In genomic region chr10:119693400-119693799, GRCm38 (mm10) we compare ENCODE assay signal across 15 mouse cellular contexts.
DNase-seq lines count a peak whose midpoint lies in the region; ATAC-seq lines count a peak whose summit lies in the region.
"Had no signal": no experiment of that assay in that cellular context is flagged by ENCODE, and none has a peak within 500 bp of the region (broad histone marks: within the 10 kb centered on the region; RNA-seq: fewer than 3 reads in every experiment).

No protein-coding gene starts in this region.

- peak overlapping the region; percentile 26 for H3K9ac ChIP-seq in neural tube, embryonic 11.5 days (ENCODE audit: low read length)
- H3K9ac ChIP-seq in hindbrain, embryonic 15.5 days, result no peak overlapping the region
- H3K9ac ChIP-seq in midbrain, embryonic 16.5 days (ENCODE audit: low read depth, low read length), result 0 out of 2 replicates have a peak overlapping the region, but pooled peaks have one; percentile 23
- H3K9ac ChIP-seq: embryonic facial prominence, embryonic 13.5 days; heart, embryonic 15.5 days; lung, embryonic 15.5 days had no signal

- H3K4me3 ChIP-seq in neural tube, embryonic 11.5 days (ENCODE audit: low read depth, low read length), result peak overlapping the region; percentile 34
- H3K4me3 ChIP-seq in hindbrain, embryonic 15.5 days, result peak overlapping the region; percentile 44
- peak overlapping the region; percentile 54 for H3K4me3 ChIP-seq in midbrain, embryonic 16.5 days (ENCODE audit: low read depth, low read length)
- H3K4me3 ChIP-seq: embryonic facial prominence, embryonic 13.5 days; lung, embryonic 15.5 days had no signal

- peaks cover 15% of the 10 kb centered on the region for H3K4me1 ChIP-seq in neural tube, embryonic 11.5 days (ENCODE audit: control insufficient read depth, insufficient read depth, low read length)
- peaks cover 38% of the 10 kb centered on the region for H3K4me1 ChIP-seq in hindbrain, embryonic 15.5 days (replicated peaks)
- peaks cover 28% of the 10 kb centered on the region for H3K4me1 ChIP-seq in midbrain, embryonic 16.5 days (ENCODE audit: control insufficient read depth, insufficient read depth, low read length)

- 31% methylated on average over 5 of the region's 5 CpGs for WGBS in neural tube, embryonic 11.5 days
- 31% methylated on average over 5 of the region's 5 CpGs for WGBS in hindbrain, embryonic 15.5 days
- WGBS in midbrain, embryonic 16.5 days, result 33% methylated on average over 5 of the region's 5 CpGs

- H3K27ac ChIP-seq in neural tube, embryonic 11.5 days (ENCODE audit: low read depth, low read length), result no peak overlapping the region
- H3K27ac ChIP-seq in hindbrain, embryonic 15.5 days (replicated peaks), result no peak overlapping the region
- H3K27ac ChIP-seq in midbrain, embryonic 16.5 days (ENCODE audit: low read length), result no peak overlapping the region
- H3K27ac ChIP-seq: embryonic facial prominence, embryonic 13.5 days; heart, embryonic 15.5 days; lung, embryonic 15.5 days had no signal

- no peaks in the 10 kb centered on the region for H3K36me3 ChIP-seq in neural tube, embryonic 11.5 days (ENCODE audit: control insufficient read depth, insufficient read depth, low read length)
- H3K36me3 ChIP-seq in hindbrain, embryonic 15.5 days, result no peaks in the 10 kb centered on the region
- H3K36me3 ChIP-seq in midbrain, embryonic 16.5 days (ENCODE audit: control insufficient read depth, insufficient read depth, low read length), result no peaks in the 10 kb centered on the region
- H3K36me3 ChIP-seq: embryonic facial prominence, embryonic 13.5 days; heart, embryonic 15.5 days; lung, embryonic 15.5 days had no signal

- peak overlapping the region; percentile 55 for H3K4me2 ChIP-seq in neural tube, embryonic 11.5 days (ENCODE audit: low read depth)
- peak overlapping the region; percentile 87 for H3K4me2 ChIP-seq in hindbrain, embryonic 15.5 days
- H3K4me2 ChIP-seq in midbrain, embryonic 16.5 days (ENCODE audit: low read length), result peak overlapping the region; percentile 98
- H3K4me2 ChIP-seq: liver, embryonic 11.5 days; lung, embryonic 15.5 days had no signal

- H3K27me3 ChIP-seq in neural tube, embryonic 11.5 days (ENCODE audit: control insufficient read depth, insufficient read depth, low read length), result no peaks in the 10 kb centered on the region
- no peaks in the 10 kb centered on the region for H3K27me3 ChIP-seq in hindbrain, embryonic 15.5 days
- H3K27me3 ChIP-seq in midbrain, embryonic 16.5 days (ENCODE audit: control insufficient read depth, insufficient read depth, low read depth, low read length), result no peaks in the 10 kb centered on the region

- no peaks in the 10 kb centered on the region for H3K9me3 ChIP-seq in neural tube, embryonic 11.5 days (ENCODE audit: control insufficient read depth, low read length)
- H3K9me3 ChIP-seq in hindbrain, embryonic 15.5 days, result no peaks in the 10 kb centered on the region
- H3K9me3 ChIP-seq in midbrain, embryonic 16.5 days (replicated peaks; ENCODE audit: control insufficient read depth, low read length, poor library complexity, severe bottlenecking), result no peaks in the 10 kb centered on the region
- H3K9me3 ChIP-seq: embryonic facial prominence, embryonic 13.5 days; heart, embryonic 15.5 days; lung, embryonic 15.5 days had no signal

- DNase-seq in neural tube, embryonic 11.5 days (ENCODE audit: low spot score), result no peak
- no peak for DNase-seq in neural tube, embryonic 10.5 days (ENCODE audit: extremely low spot score, low spot score)
- DNase-seq in embryo, embryonic 10 days (ENCODE audit: low spot score), result no peak
- DNase-seq in urinary bladder, postnatal 14 days (ENCODE audit: low spot score), result no peak
- no peak for DNase-seq in adipocyte (ENCODE audit: low spot score)
- DNase-seq: adrenal gland, adult 8-10 months; cerebellum, postnatal 10 days; thymus, postnatal 25 days had no signal

- no peak for ATAC-seq in neural tube, embryonic 11.5 days (ENCODE audit: insufficient read depth, low FRiP score, low TSS enrichment)
- no peak for ATAC-seq in hindbrain, embryonic 15.5 days (ENCODE audit: low FRiP score, low read depth)
- no peak for ATAC-seq in midbrain, embryonic 16.5 days
- no peak for ATAC-seq in inflammation-experienced regulatory T-cells, adult 6 months
